Mouse (Mus musculus) lung, postnatal 4 days (tissue): ENCODE data around the gene Zfhx3.

Experiments used
- DNase-seq, 2 experiments: peaks; one replicate each; pipeline ENCODE4 v3.0.0; 2021

Zfhx3 gene

GRCm38 (mm10) chr8:108101978-108102865, 159.8 kb downstream of the Zfhx3 start:
- DNase-seq = no peak

- DNase-seq = no peak
Measured at GRCm38 (mm10) chr8:108104471-108105098, 162.1 kb downstream of the Zfhx3 start.

GRCm38 (mm10) chr8:108125053-108125452, 182.6 kb downstream of the Zfhx3 start:
- DNase-seq = no peak

- no peak for DNase-seq
Measured at GRCm38 (mm10) chr8:108125491-108125890, 183.0 kb downstream of the Zfhx3 start.

GRCm38 (mm10) chr8:108146536-108146935, 204.1 kb downstream of the Zfhx3 start:
- DNase-seq = no peak

GRCm38 (mm10) chr8:108148599-108149249, 206.3 kb downstream of the Zfhx3 start:
- no peak for DNase-seq

GRCm38 (mm10) chr8:108170804-108171203, 228.4 kb downstream of the Zfhx3 start:
- DNase-seq = no peak

- DNase-seq = no peak
Measured at GRCm38 (mm10) chr8:108183296-108183695, 240.9 kb downstream of the Zfhx3 start.

- DNase-seq = no peak
Measured at GRCm38 (mm10) chr8:108183948-108184347, 241.5 kb downstream of the Zfhx3 start.

- DNase-seq = no peak
Measured at GRCm38 (mm10) chr8:108186289-108186688, 243.8 kb downstream of the Zfhx3 start.

- no peak for DNase-seq
Measured at GRCm38 (mm10) chr8:108188044-108188443, 245.6 kb downstream of the Zfhx3 start.

GRCm38 (mm10) chr8:108194571-108194970, 252.1 kb downstream of the Zfhx3 start:
- DNase-seq = no peak

- no peak for DNase-seq
Measured at GRCm38 (mm10) chr8:108215026-108215425, 272.6 kb downstream of the Zfhx3 start.

GRCm38 (mm10) chr8:108218171-108218840, 275.9 kb downstream of the Zfhx3 start:
- peak in 1 of 2 experiments; percentile 9 for DNase-seq

GRCm38 (mm10) chr8:108220511-108220910, 278.1 kb downstream of the Zfhx3 start:
- no peak for DNase-seq

- DNase-seq = no peak
Measured at GRCm38 (mm10) chr8:108222091-108222490, 279.6 kb downstream of the Zfhx3 start.

- no peak for DNase-seq
Measured at GRCm38 (mm10) chr8:108232326-108232725, 289.9 kb downstream of the Zfhx3 start.

- no peak for DNase-seq
Measured at GRCm38 (mm10) chr8:108234481-108234880, 292.0 kb downstream of the Zfhx3 start.

- DNase-seq = no peak
Measured at GRCm38 (mm10) chr8:108236715-108237114, 294.3 kb downstream of the Zfhx3 start.

GRCm38 (mm10) chr8:108239531-108239930, 297.1 kb downstream of the Zfhx3 start:
- DNase-seq = no peak

- DNase-seq = no peak
Measured at GRCm38 (mm10) chr8:108241041-108241690, 298.7 kb downstream of the Zfhx3 start.

- DNase-seq = no peak
Measured at GRCm38 (mm10) chr8:108243270-108243669, 300.8 kb downstream of the Zfhx3 start.
